Mouse (Mus musculus) bone marrow, adult 2 months (tissue): ENCODE data around the gene Id1. TPM values are rescaled to one million over a fixed set of nuclear protein-coding genes. Genes with fewer than 3 reads are reported as not detected.

Source experiments
- H3K27ac ChIP-seq: fragments of 200-500 bp; 2 replicates; pipeline ENCODE4 v1.5.1; 2012; ENCODE audit warnings: low read depth, mild to moderate bottlenecking, control low read depth, inconsistent platforms, low read length; ENCODE audit not compliant: control insufficient read depth, poor library complexity, insufficient read depth
- H3K4me1 ChIP-seq: fragments of 200-500 bp; 2 replicates; pipeline ENCODE4 v1.6.1; 2011; ENCODE audit warnings: low read length; ENCODE audit not compliant: control insufficient read depth, insufficient read depth
- H3K4me3 ChIP-seq: fragments of 200-500 bp; replicated peaks from 2 replicates; pipeline ENCODE3; 2011; ENCODE audit warnings: mild to moderate bottlenecking, low read depth, low read length, control low read depth; ENCODE audit not compliant: control insufficient read depth
- CTCF ChIP-seq: fragments of 200-500 bp; IDR thresholded peaks from 2 replicates; pipeline ENCODE4 v1.5.1; 2011; ENCODE audit warnings: low read length, control low read depth; ENCODE audit not compliant: control insufficient read depth, insufficient read depth
- POLR2A ChIP-seq: fragments of 200-500 bp; IDR thresholded peaks from 2 replicates; pipeline ENCODE4 v1.6.1; 2011; ENCODE audit warnings: low read depth, mild to moderate bottlenecking, control low read depth, low read length, borderline replicate concordance; ENCODE audit not compliant: control insufficient read depth
- WGBS: fragments of 180-500 bp; shearing (Covaris S2); methylation state at CpG from one replicate; pipeline ENCODE4 v1.1.7; 2018; 5-methylcytosine and 5-hydroxymethylcytosine counted together
- polyA plus RNA-seq: library from polyadenylated mRNA; stranded (reverse); fragments of >200 nt; gene quantifications from 2 replicates; pipeline ENCODE4 v1.2.4, GENCODE M21; 2011; ENCODE audit warnings: low replicate concordance; ENCODE audit not compliant: missing spikeins, insufficient read depth, insufficient read length

Id1 gene
- 4.2 and 15.9 TPM in 2 replicates for polyA plus RNA-seq

DNA sequence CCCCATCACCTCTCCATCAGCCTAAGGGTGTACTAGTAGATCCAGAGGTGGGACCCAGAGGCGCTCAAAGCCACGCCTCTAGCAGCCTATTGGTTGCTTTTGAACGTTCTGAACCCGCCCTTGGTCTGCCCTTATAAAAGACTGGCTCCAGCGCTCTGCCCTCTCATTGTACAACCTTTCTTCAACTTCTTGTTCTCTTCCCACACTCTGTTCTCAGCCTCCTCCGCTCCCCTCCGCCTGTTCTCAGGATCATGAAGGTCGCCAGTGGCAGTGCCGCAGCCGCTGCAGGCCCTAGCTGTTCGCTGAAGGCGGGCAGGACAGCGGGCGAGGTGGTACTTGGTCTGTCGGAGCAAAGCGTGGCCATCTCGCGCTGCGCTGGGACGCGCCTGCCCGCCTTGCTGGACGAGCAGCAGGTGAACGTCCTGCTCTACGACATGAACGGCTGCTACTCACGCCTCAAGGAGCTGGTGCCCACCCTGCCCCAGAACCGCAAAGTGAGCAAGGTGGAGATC, at the start of gene Id1:
TSS of gene Id1 (plus strand) at position 162 of the 512 bp plus-strand sequence.
- H3K4me1 ChIP-seq = no peaks in the 10 kb centered on the region; the same call in 1 of the 2 replicates
- H3K4me3 ChIP-seq = peak within 1 kb of the TSS; percentile 80
- no peak for TF ChIP-seq CTCF
- TF ChIP-seq POLR2A = peak; percentile 71
- WGBS = under 1% methylated on average over 28 of the region's 28 CpGs
- H3K27ac ChIP-seq = peak within 1 kb of the TSS; percentile 86

DNA sequence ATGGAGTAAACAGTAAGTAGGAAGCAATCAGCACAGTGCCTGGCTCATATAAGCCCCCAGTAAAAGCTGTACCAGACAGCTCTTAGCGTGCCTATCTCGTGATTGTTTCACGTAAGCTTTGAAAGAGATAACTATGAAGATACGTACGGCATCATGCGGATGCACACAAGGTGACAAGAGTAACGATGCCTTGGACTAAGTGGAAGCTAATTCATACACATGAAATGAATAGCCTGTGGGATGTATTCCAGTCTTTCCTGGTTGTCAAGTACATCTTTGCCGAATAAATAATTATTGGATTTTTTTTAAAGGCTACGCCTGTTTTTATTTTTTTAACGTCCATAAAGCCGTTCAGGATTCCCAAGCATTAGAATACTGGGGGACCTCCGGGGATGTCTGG, 49.7 kb upstream of the Id1 start:
- no peak overlapping the region for H3K4me3 ChIP-seq
- H3K27ac ChIP-seq = no peak overlapping the region
- H3K4me1 ChIP-seq = no peaks in the 10 kb centered on the region
- 92% methylated on average over 12 of the region's 12 CpGs for WGBS
- no peak for TF ChIP-seq CTCF
- no peak for TF ChIP-seq POLR2A

DNA sequence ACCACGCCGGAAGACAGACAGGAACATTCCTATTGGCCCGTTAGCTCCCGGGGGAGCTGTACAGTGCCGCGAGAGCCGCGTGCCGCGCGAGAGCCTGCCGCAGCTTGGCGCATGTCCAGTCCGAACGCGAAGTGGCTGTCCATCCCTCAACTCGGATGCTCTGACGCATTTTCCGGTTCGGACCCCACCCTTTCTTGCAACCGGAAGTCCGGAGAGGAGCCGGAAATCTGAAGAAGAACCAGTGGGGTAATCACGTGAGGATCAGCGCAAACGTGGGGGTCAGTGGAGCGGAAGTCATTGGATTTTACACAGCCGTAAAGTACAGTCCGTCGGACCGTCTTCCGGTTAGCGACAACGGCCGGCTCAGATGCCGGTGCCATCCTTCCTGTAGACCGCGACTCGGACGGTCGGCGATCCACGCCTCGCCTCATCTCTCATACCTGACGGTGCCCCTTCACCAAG, 49.2 kb upstream of the Id1 start, which contains the start of gene Mcts2:
TSS of gene Mcts2 (plus strand) at position 230 of the 462 bp plus-strand sequence.
- WGBS = 95% methylated on average over 45 of the region's 45 CpGs
- TF ChIP-seq CTCF = no peak
- TF ChIP-seq POLR2A = no peak
- no peak within 1 kb of the TSS for H3K4me3 ChIP-seq
- H3K4me1 ChIP-seq = no peaks in the 10 kb centered on the region
- no peak within 1 kb of the TSS for H3K27ac ChIP-seq

DNA sequence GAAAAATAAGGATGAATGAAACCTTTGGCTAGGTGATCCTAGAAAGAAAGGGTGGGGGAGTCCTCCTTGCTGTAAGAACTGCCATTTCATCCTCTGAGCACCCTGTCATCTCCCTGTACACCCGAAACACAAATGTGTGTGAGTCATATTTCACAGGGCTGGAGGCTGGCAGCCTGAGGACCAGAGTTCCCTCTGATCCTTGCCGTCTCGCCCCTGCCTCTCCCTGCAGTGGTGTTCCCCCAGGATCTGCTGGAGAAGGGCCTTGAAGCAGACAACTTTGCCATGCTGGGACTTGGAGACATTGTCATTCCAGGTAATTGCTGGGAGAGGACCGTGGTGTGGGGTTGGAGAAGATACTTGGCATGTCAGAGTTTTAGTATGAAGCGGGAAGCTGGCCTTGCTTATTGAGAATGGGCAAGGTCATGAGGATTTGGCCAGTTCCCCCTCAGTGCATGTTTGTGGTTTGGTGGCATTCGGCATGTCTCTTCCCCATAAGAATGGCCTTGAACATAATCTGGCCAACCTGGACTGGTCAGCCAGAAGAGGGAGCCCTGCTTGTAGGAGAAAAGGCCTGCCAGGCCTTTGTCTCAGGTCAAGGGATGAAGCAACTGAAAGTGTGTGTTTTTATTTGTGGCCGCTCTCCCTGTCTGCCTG, 44.4 kb upstream of the Id1 start:
- WGBS = 72% methylated on average over 7 of the region's 7 CpGs
- Histone ChIP-seq H3K4me1 (no peaks in the 10 kb centered on the region), H3K4me3 (no peak overlapping the region), H3K27ac (no peak overlapping the region)
- TF ChIP-seq CTCF (peak; percentile 25; the same call in 1 of the 2 replicates), POLR2A (no peak)

DNA sequence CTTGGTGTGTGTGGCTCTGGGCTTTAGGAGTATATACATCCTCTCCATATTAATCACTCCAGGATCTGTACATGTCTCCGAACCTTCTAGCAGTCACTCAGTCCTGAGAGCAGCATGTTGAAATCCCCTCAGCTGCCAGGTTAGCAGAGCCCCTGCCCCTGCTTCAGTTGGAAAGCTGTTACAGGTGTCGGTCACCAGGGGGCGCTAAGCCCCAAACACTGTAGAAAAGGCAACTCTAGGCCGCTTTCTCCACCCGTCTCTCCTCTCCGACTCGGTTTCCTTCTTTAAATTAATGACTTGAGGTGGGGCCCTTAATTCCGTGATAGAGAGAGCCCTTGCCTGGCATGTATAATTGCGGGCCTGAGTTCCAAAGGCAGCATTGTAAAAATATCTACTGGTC, 42.8 kb upstream of the Id1 start:
- Histone ChIP-seq H3K27ac (no peak overlapping the region), H3K4me3 (no peak overlapping the region), H3K4me1 (no peaks in the 10 kb centered on the region; the same call in 1 of the 2 replicates)
- TF ChIP-seq POLR2A (no peak), CTCF (peak; percentile 90)
- WGBS = 15% methylated on average over 9 of the region's 9 CpGs

DNA sequence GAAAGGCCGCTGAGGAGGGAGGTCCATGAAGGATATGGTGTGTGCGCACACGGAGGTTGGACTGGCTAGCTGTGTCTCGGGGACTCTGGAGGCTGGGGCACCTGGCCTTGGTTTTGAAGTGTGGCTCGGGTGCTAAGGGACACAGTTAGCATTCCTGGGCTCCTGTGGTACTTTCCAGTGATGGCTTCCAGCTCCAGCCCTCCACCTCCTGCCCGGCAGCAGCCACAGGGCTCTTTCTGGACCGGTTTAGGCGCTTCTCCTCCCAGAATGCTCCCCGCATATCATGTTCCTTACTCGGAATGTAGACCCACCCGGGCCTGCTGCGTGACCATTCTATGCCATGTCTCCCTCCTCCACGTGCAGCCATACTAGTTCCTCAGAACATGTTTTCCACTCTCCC, 42.3 kb upstream of the Id1 start:
- H3K4me1 ChIP-seq = no peaks in the 10 kb centered on the region; the same call in 1 of the 2 replicates
- no peak overlapping the region for H3K27ac ChIP-seq
- WGBS = 92% methylated on average over 13 of the region's 13 CpGs
- TF ChIP-seq POLR2A (no peak), CTCF (no peak)
- no peak overlapping the region for H3K4me3 ChIP-seq

DNA sequence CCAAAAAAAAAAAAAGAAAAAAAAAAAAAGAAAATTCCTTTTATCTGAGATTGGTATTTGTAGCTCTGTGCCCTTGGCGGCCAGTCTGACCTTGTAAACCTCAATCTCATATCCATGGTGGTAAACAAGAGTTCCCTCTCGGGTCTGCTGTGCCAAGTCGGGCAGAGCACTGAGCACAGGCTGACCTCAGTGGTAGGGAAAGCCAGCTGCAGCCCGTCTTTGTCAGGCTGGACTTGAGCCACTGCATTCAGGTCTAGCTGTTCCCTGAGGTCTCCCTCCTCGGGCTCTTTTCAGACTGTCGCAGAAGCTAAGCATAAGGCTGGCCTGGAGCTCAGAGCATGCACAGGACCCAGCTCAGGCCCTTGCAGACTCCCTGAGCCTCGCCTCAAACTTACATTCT, 41.3 kb upstream of the Id1 start:
- Histone ChIP-seq H3K4me3 (no peak overlapping the region), H3K27ac (no peak overlapping the region), H3K4me1 (no peaks in the 10 kb centered on the region; the same call in 1 of the 2 replicates)
- 83% methylated on average over 7 of the region's 7 CpGs for WGBS
- TF ChIP-seq CTCF (no peak), POLR2A (no peak)

DNA sequence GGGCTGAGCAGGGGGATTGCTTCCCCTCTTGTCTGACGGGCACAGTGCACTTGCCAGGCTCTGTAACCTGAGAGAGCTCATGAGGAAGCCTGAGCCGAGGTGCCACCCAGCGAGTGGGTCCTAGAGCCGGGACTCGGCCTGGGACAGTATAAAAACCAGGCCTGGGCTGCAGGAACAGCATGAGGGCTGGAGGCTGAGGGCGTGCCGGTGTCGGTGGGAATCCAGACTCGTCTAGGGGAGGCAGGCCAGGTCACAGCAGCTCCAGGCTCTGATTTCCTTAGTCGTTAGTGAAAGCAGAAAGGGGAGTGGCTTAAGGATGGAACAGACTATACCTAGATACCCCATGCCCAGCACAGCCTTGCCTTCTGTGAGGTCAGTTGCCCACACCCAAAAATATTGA, 40.0 kb upstream of the Id1 start:
- H3K27ac ChIP-seq = no peak overlapping the region
- 76% methylated on average over 10 of the region's 10 CpGs for WGBS
- no peaks in the 10 kb centered on the region; the same call in 1 of the 2 replicates for H3K4me1 ChIP-seq
- no peak overlapping the region for H3K4me3 ChIP-seq
- TF ChIP-seq POLR2A (no peak), CTCF (no peak)

DNA sequence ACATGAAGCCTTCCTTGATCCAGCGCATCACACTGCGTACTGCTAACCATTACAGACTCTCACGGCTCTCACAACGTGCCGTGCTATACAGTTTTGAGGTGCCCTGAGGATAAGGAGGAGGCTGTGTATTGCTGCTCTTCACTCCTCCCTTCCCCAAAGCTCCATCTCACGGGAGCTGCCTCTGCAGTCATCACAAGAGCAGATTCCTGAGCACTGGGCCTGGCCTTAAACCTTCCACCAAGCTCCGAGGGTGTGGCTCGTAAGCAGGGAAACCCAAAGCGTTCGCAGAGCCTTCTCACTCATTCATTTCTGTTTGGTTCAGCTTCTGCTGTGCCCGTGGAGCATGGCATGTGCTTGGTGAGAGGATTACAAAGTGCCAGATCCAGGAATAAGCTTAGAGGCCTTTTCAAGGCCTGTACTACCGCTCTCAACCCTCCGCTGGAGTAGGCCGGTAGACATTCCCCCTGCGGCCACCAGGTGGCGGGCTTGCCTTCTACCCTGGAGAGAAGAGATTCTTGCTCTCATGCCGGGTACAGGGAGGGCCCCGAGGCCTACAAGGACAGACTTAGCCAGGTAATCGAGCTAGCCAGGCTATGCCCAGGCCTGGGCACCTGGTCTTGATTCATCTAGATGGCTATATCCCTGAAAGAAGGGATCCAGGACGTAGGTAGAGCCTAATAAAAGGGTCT, 39.4 kb upstream of the Id1 start:
- 49% methylated on average over 20 of the region's 20 CpGs for WGBS

More for the DNA sequence above, 39.4 kb upstream of the Id1 start:
- Histone ChIP-seq H3K4me3 (no peak overlapping the region), H3K4me1 (no peaks in the 10 kb centered on the region; the same call in 1 of the 2 replicates), H3K27ac (no peak overlapping the region)
- TF ChIP-seq CTCF = peak; percentile 88
- no peak for TF ChIP-seq POLR2A
